Mouse (Mus musculus): ENCODE results near the gene Ccdc57.

DNA sequence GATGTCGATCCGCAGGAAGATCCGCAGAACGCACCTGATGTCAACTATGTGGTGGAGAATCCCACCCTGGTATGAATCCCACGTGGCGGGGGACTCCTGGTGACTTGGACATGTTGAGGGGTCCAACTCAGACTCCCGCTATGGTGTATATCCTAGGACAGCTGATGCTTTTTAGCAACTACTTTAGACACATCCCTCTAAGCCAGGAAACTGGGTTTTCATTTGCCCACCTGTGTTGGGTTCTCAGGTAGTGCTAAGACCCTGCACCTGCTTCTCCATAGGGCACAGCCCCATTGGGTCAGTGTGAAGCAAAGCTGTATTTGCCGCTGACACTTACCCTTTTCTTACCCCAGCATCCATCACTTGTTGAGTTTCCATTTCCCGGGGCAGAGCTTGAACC lies 147.5 kb downstream of the Ccdc57 start:
- TF ChIP-seq POLR2A (IDR thresholded peaks at IDR 0.05; ENCODE audit: low read depth, low read length), result no peak
- no peak for TF ChIP-seq CTCF (IDR thresholded peaks at IDR 0.05; ENCODE audit: borderline replicate concordance, insufficient read depth, low read length)

All from embryonic fibroblast, embryonic 13.5 days (primary cell).